Mouse (Mus musculus) stomach, embryonic 14.5 days (tissue): Measurements from ENCODE around the gene Gm47289. TPM values are rescaled to one million over a fixed set of nuclear protein-coding genes. Genes with fewer than 3 reads are reported as not detected.

ENCODE experiments used
- ATAC-seq: fragments of 200-750 bp; cut with Nextera tagmentation; 2 replicates; pipeline ENCODE4 v1.8.0; 2017; ENCODE audit warnings: low read depth, moderate TSS enrichment; ENCODE audit not compliant: insufficient number of reproducible peaks, insufficient read depth, low FRiP score
- H3K27ac ChIP-seq: fragments of 300-500 bp; sonication (generic); 2 replicates; pipeline ENCODE4 v1.5.1; 2014; ENCODE audit warnings: mild to moderate bottlenecking, low read length, moderate library complexity, mixed read lengths
- H3K27me3 ChIP-seq: fragments of 300-500 bp; sonication (generic); 2 replicates; pipeline ENCODE4 v1.6.1; 2014; ENCODE audit warnings: low read length, control low read depth, mixed read lengths; ENCODE audit not compliant: control insufficient read depth, insufficient read depth
- H3K36me3 ChIP-seq: fragments of 300-500 bp; sonication (generic); 2 replicates; pipeline ENCODE4 v1.6.1; 2014; ENCODE audit warnings: mild to moderate bottlenecking, control low read depth, low read length, moderate library complexity, mixed read lengths; ENCODE audit not compliant: control insufficient read depth, insufficient read depth
- H3K4me1 ChIP-seq: fragments of 300-500 bp; sonication (generic); 2 replicates; pipeline ENCODE4 v1.6.1; 2014; ENCODE audit warnings: low read length, control low read depth, mixed read lengths; ENCODE audit not compliant: control insufficient read depth, insufficient read depth
- H3K4me2 ChIP-seq: fragments of 300-500 bp; sonication (generic); replicated peaks from 2 replicates; pipeline ENCODE4 v1.6.1; 2014; ENCODE audit warnings: low read depth, low read length, control low read depth
- H3K4me3 ChIP-seq: fragments of 300-500 bp; sonication (generic); 2 replicates; pipeline ENCODE4 v1.5.1; 2014; ENCODE audit warnings: low read depth, low read length, control low read depth
- H3K9ac ChIP-seq: fragments of 300-500 bp; sonication (generic); replicated peaks from 2 replicates; pipeline ENCODE4 v1.6.1; 2014; ENCODE audit warnings: low read depth, mild to moderate bottlenecking, control low read depth, low read length, moderate library complexity, mixed read lengths
- H3K9me3 ChIP-seq: fragments of 300-500 bp; sonication (generic); 2 replicates; pipeline ENCODE4 v1.6.1; 2016; ENCODE audit warnings: low read depth, low read length, control low read depth; ENCODE audit not compliant: control insufficient read depth
- WGBS: fragments of 180-500 bp; shearing (Covaris S2); extraction: QIAGEN DNeasy Blood & Tissue Kit; methylation state at CpG from one replicate; pipeline ENCODE4 v1.1.7; 2014; 5-methylcytosine and 5-hydroxymethylcytosine counted together
- polyA plus RNA-seq: library from polyadenylated mRNA; unstranded; fragments of >200 nt; fragmentation: Nextera tagmentation; extraction: Ambion mirVana; gene quantifications from 2 replicates; pipeline ENCODE4 v1.2.1, GENCODE M21; 2014

Gm47289 gene
- polyA plus RNA-seq, 1 experiment from 2014 or later, result not detected

DNA sequence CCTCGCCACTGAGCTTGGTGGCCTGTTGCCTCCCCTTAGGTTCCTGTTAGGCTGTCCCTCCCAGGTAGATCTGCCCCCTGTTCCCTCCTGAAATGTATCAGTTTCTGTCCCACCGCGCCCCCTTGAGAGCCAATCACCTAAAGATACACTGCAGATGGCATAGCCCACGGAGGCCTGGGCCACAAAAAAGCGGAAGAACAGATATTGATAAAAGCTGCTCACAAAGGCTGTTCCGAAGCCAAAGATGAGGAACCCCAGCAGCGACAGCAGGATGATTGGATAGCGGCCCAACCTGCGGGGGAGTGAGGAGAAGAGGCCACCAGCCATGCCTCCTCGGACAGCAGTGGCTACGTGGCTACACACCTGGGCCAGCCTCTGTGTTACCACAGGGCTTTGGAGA lies 20.3 kb downstream of the Gm47289 start:
- Histone ChIP-seq H3K9ac (no peak overlapping the region), H3K27ac (no peak overlapping the region), H3K9me3 (no peaks in the 10 kb centered on the region), H3K4me1 (no peaks in the 10 kb centered on the region), H3K27me3 (no peaks in the 10 kb centered on the region), H3K4me3 (no peak overlapping the region), H3K4me2 (no peak overlapping the region), H3K36me3 (no peaks in the 10 kb centered on the region)
- ATAC-seq, result no peak
- WGBS, result 85% methylated on average over 11 of the region's 11 CpGs

- Histone ChIP-seq H3K4me1 (no peaks in the 10 kb centered on the region), H3K27ac (no peak overlapping the region), H3K4me2 (no peak overlapping the region), H3K9ac (no peak overlapping the region), H3K4me3 (no peak overlapping the region), H3K27me3 (no peaks in the 10 kb centered on the region), H3K9me3 (no peaks in the 10 kb centered on the region), H3K36me3 (no peaks in the 10 kb centered on the region)
- ATAC-seq, result no peak
- WGBS, result 13% methylated on average over 3 of the region's 3 CpGs
These were observed 22.3 kb downstream of the Gm47289 start for GRCm38 (mm10) chr9:119181241-119181728.

DNA sequence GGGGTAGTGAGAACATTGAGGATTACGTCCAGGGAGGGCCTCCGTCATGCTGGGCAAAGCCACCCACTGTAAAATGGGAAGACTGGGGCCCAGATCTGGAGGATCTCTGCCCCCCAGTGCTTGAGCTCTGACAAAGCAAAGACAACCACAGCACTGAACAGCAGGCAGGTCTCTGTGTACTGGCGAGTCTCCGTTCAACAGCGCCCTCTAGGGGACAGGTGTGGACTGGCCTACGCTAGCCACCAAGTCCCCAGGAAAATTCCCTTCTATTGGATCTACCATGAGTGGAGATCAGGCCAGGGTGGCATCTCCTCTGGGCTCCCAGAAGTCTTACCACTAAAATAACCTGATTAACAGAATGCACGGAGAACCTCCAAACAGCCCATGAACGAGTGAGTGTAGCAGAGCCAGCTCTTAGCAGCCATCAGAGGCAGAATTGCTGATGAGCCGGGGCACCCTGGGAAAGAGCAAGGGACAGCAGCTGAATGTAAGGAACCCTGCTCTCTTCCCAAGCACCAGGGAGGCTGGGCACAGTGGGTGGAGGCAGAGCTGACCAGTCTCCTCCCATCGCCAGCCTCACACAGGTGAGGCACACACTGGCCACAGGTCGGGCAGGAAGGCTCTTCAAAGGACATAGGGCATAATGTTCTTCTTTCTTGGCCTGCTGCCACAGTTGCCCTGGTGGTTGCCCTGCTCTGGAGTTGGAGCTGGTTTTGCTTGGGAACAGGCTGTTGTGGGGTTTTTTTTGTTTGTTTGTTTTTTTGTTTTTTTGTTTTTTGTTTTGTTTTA lies 33.4 kb downstream of the Gm47289 start:
- Histone ChIP-seq H3K9me3 (no peaks in the 10 kb centered on the region), H3K4me3 (no peak overlapping the region), H3K4me2 (no peak overlapping the region), H3K27me3 (no peaks in the 10 kb centered on the region), H3K27ac (no peak overlapping the region), H3K4me1 (no peaks in the 10 kb centered on the region), H3K9ac (no peak overlapping the region), H3K36me3 (no peaks in the 10 kb centered on the region)
- ATAC-seq, result no peak
- WGBS, result 33% methylated on average over 11 of the region's 11 CpGs

DNA sequence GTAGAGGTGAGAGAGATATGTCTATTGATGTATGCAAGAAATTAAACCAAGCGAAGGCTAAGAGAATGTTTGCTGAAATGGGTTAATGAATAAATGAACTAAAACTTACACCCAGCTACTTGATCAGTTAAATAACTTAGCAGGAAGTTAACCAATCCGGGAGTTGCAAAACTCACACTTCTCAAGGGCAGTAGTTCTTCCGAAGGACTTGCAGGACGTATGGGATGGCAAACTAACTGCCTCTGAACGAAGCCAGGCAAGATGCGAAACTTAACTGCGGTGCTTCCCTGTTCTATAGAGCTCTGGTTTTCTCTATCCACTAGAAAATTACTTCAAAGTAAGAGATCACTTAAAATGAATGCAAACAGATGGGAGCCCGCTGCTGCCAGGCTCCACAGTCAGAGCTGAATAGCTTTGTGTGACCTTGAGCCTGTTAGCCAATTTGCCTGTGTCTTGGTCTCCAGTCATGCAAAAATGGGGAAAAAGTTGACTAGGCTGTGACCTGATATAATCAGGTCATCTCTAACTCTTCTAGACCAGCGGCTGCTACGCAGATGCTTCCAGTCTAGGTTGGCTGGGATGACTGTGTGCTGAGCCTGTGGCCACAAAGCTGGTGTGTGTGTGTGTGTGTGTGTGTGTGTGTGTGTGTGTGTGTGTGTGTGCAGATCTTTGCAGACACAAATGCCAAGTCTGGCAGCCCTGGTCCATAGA lies 40.3 kb downstream of the Gm47289 start:
- no peaks in the 10 kb centered on the region for H3K27me3 ChIP-seq
- H3K9ac ChIP-seq, result no peak overlapping the region
- no peak overlapping the region for H3K4me2 ChIP-seq
- H3K9me3 ChIP-seq, result peaks cover 1% of the 10 kb centered on the region; the same call in 1 of the 2 replicates
- 77% methylated on average over 10 of the region's 10 CpGs for WGBS
- no peaks in the 10 kb centered on the region for H3K36me3 ChIP-seq
- no peaks in the 10 kb centered on the region for H3K4me1 ChIP-seq
- no peak for ATAC-seq
- H3K27ac ChIP-seq, result no peak overlapping the region
- H3K4me3 ChIP-seq, result no peak overlapping the region

DNA sequence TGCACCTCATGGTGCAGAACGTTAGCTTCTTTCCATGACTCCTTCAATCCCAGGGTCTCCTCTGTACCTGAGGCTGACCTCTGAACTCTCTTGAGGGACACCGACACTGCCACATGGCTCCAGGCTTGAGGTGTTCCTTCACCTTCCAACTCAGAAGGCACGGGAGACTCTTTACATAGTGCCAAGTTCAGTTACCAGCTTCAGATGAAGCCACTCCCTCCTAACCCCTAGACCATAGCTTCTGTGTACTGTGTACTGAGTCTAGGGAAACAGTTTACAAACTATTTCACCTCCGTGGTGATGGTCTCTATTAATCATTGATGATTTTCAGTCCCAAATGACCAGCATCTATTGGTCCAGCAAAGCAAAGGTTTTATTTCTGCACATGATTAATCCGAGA lies 42.7 kb downstream of the Gm47289 start:
- Histone ChIP-seq H3K4me2 (no peak overlapping the region), H3K27ac (no peak overlapping the region), H3K9ac (no peak overlapping the region), H3K4me1 (no peaks in the 10 kb centered on the region), H3K9me3 (peaks cover 3% of the 10 kb centered on the region; the same call in 1 of the 2 replicates), H3K4me3 (no peak overlapping the region), H3K27me3 (no peaks in the 10 kb centered on the region), H3K36me3 (no peaks in the 10 kb centered on the region)
- WGBS, result 85% methylated on average over 5 of the region's 5 CpGs
- no peak for ATAC-seq

- no peak overlapping the region for H3K4me2 ChIP-seq
- WGBS, result 97% methylated on average over 9 of the region's 9 CpGs
- no peaks in the 10 kb centered on the region for H3K4me1 ChIP-seq
- H3K9me3 ChIP-seq, result peaks cover 3% of the 10 kb centered on the region; the same call in 1 of the 2 replicates
- H3K9ac ChIP-seq, result no peak overlapping the region
- H3K27me3 ChIP-seq, result no peaks in the 10 kb centered on the region
- no peak overlapping the region for H3K4me3 ChIP-seq
- no peak for ATAC-seq
- no peaks in the 10 kb centered on the region for H3K36me3 ChIP-seq
- H3K27ac ChIP-seq, result no peak overlapping the region
These were observed 44.7 kb downstream of the Gm47289 start for GRCm38 (mm10) chr9:119203617-119204016.

DNA sequence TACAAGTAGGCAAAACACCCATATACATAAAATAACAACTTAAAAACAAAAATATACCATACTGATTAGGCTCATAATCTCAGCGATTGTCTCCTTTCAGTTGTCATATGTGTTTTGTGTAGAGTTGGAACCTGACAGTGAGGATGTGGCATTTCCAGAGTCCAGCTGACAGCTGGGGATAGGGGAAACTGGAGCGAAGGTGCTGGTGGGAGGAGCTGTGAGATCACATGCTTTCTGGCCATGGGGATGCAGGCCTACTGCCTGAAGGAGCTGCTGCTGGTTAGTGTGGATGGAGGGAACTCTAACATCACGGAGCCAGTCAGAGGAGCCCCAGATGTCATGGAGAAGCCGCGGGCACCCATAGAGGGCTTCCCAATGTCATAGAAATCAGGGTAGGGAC lies 46.8 kb downstream of the Gm47289 start:
- no peak overlapping the region for H3K4me3 ChIP-seq
- WGBS, result 89% methylated on average over 5 of the region's 5 CpGs
- H3K9ac ChIP-seq, result no peak overlapping the region

DNA sequence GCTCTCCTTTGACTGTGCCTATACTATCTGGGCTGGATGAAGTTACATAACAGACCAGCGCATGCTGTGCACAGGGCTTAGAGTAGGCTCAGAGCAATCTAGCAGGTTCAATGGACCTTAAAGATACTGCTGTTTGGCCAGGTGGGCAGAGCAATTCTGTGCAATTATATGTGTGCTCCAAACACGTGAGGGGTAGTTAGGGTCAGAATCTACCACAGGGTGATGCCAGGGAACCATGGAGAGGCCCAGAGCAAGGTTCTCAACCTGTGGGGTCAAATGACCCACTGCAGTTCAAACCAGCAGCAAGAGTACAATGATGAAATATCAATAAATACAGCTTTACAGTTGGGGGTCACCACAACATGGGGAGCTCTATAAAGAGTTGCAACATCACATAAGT lies 47.7 kb downstream of the Gm47289 start:
- Histone ChIP-seq H3K4me3 (no peak overlapping the region), H3K9me3 (peaks cover 3% of the 10 kb centered on the region; the same call in 1 of the 2 replicates), H3K4me1 (no peaks in the 10 kb centered on the region), H3K27me3 (no peaks in the 10 kb centered on the region), H3K36me3 (no peaks in the 10 kb centered on the region), H3K4me2 (no peak overlapping the region), H3K27ac (no peak overlapping the region), H3K9ac (no peak overlapping the region)
- no peak for ATAC-seq
- 79% methylated on average over 2 of the region's 2 CpGs for WGBS

More for the DNA sequence above, 46.8 kb downstream of the Gm47289 start:
- no peaks in the 10 kb centered on the region for H3K27me3 ChIP-seq
- no peaks in the 10 kb centered on the region for H3K4me1 ChIP-seq
- no peak overlapping the region for H3K27ac ChIP-seq
- H3K36me3 ChIP-seq, result no peaks in the 10 kb centered on the region
- no peak for ATAC-seq
- H3K9me3 ChIP-seq, result peaks cover 3% of the 10 kb centered on the region; the same call in 1 of the 2 replicates
- no peak overlapping the region for H3K4me2 ChIP-seq
